Mouse (Mus musculus) layer of hippocampus, adult 8-10 months (tissue): Measurements from ENCODE around the gene Metrn. TPM values are rescaled to one million over a fixed set of nuclear protein-coding genes. Genes with fewer than 3 reads are reported as not detected.

Experiments
- microRNA-seq, 2 experiments: library from miRNA; unstranded; fragments of <30 nt; microRNA quantifications; one replicate each; pipeline ENCODE4 v1.2.0; 2022
- total RNA-seq, 4 experiments: library from RNA; stranded (reverse); gene quantifications; 2 replicates each; pipeline ENCODE4 v1.2.4; 2022

The Metrn gene
- total RNA-seq, 4 experiments from 2014 or later: 66.8 to 93.2 (median 84.5) TPM

Small RNA genes lying within 50 kb of the gene (microRNA-seq; reads per million reads assigned to microRNA genes)
- gene Gm25083 (0 reads per million in 2 experiments), gene Mir3082 (2.9 to 7.1 reads per million in 2 experiments), gene Mir6966 (0.32 to 1.5 reads per million in 2 experiments)

Other genes starting within 250 kb of the Metrn start
- 10 to 100 TPM; 47.4 to 54.5 (median 52.1) TPM for gene Sox8, start 226.4 kb downstream of the Metrn start, total RNA-seq
- 10 to 100 TPM; 27.0 to 33.4 (median 28.4) TPM for gene Lmf1, start 218.1 kb downstream of the Metrn start, total RNA-seq
- gene Gng13, start 80.0 kb downstream of the Metrn start, total RNA-seq: 100 to 1,000 TPM; 115 to 135 (median 117) TPM
- 1 to 10 TPM; 1.3 to 4.9 (median 2.0) TPM for gene Chtf18, start 69.7 kb downstream of the Metrn start, total RNA-seq
- 10 to 100 TPM; 51.7 to 56.8 (median 54.0) TPM for gene Rpusd1, start 69.5 kb downstream of the Metrn start, total RNA-seq
- gene Mslnl, start 61.1 kb downstream of the Metrn start, total RNA-seq: under 1 TPM in 3 of 4 experiments, not detected in 1; 0.13 to 0.41 (median 0.23) TPM
- gene Msln, start 42.8 kb downstream of the Metrn start, total RNA-seq: 1 to 10 TPM in 2 of 4 experiments, under 1 TPM in 2; 0.21 to 1.8 (median 0.92) TPM
- gene Narfl, start 23.4 kb downstream of the Metrn start, total RNA-seq: 10 to 100 TPM; 33.0 to 45.0 (median 34.2) TPM
- gene Haghl, start 11.5 kb downstream of the Metrn start, total RNA-seq: 100 to 1,000 TPM in 2 of 4 experiments, 10 to 100 TPM in 2; 94.5 to 130 (median 112) TPM
- under 1 TPM; 0.43 to 1.00 (median 0.94) TPM for gene Ccdc78, start 10.6 kb downstream of the Metrn start, total RNA-seq
- gene Fam173a, start 4.2 kb downstream of the Metrn start, total RNA-seq: 100 to 1,000 TPM in 2 of 4 experiments, 10 to 100 TPM in 2; 93.0 to 103 (median 99.1) TPM
- gene AC134908.4, start 1.5 kb downstream of the Metrn start, total RNA-seq: 1 to 10 TPM in 1 of 4 experiments, not detected in 3; 1.5 TPM
- 100 to 1,000 TPM; 532 to 577 (median 554) TPM for gene Fbxl16, start 11.9 kb upstream of the Metrn start, total RNA-seq
- 10 to 100 TPM; 22.8 to 29.0 (median 26.5) TPM for gene Wdr24, start 26.5 kb upstream of the Metrn start, total RNA-seq
- 10 to 100 TPM; 61.0 to 63.6 (median 61.8) TPM for gene Jmjd8, start 31.7 kb upstream of the Metrn start, total RNA-seq
- gene Stub1, start 36.3 kb upstream of the Metrn start, total RNA-seq: 100 to 1,000 TPM; 151 to 155 (median 152) TPM
- 10 to 100 TPM; 31.6 to 44.8 (median 40.9) TPM for gene Rhbdl1, start 40.2 kb upstream of the Metrn start, total RNA-seq
- gene Gm20683, start 44.6 kb upstream of the Metrn start, total RNA-seq: 10 to 100 TPM; 21.4 to 27.6 (median 25.7) TPM
- gene Rhot2, start 47.7 kb upstream of the Metrn start, total RNA-seq: 100 to 1,000 TPM in 1 of 4 experiments, 10 to 100 TPM in 3; 81.2 to 107 (median 93.1) TPM
- gene Wdr90, start 64.4 kb upstream of the Metrn start, total RNA-seq: 10 to 100 TPM; 19.0 to 28.8 (median 23.6) TPM
- 10 to 100 TPM; 16.9 to 26.9 (median 21.5) TPM for gene Mcrip2, start 71.6 kb upstream of the Metrn start, total RNA-seq
- gene Mettl26, start 77.9 kb upstream of the Metrn start, total RNA-seq: 10 to 100 TPM; 37.5 to 42.2 (median 39.1) TPM
- gene Wfikkn1, start 83.7 kb upstream of the Metrn start, total RNA-seq: 1 to 10 TPM; 1.6 to 2.4 (median 1.9) TPM
- 10 to 100 TPM; 42.0 to 72.9 (median 46.4) TPM for gene Rab40c, start 122.6 kb upstream of the Metrn start, total RNA-seq
- gene Pigq, start 147.8 kb upstream of the Metrn start, total RNA-seq: 100 to 1,000 TPM; 104 to 128 (median 120) TPM
- gene Nhlrc4, start 147.8 kb upstream of the Metrn start, total RNA-seq: 1 to 10 TPM in 1 of 4 experiments, under 1 TPM in 2, not detected in 1; 0.16 to 2.8 (median 0.28) TPM
- gene A930017K11Rik, start 155.4 kb upstream of the Metrn start, total RNA-seq: 1 to 10 TPM in 1 of 4 experiments, under 1 TPM in 3; 0.77 to 1.2 (median 0.88) TPM
- 10 to 100 TPM; 45.4 to 61.2 (median 53.8) TPM for gene Capn15, start 188.7 kb upstream of the Metrn start, total RNA-seq